Mouse (Mus musculus) olfactory bulb, adult 2 months (tissue): ENCODE measurements around the gene Pex26.

Source experiments
- CTCF ChIP-seq: fragments of 200-500 bp; IDR thresholded peaks from 2 replicates; pipeline ENCODE4 v1.5.1; 2012; ENCODE audit warnings: low read depth, mild to moderate bottlenecking, low read length, moderate library complexity; ENCODE audit not compliant: insufficient read depth
- POLR2A ChIP-seq: fragments of 200-500 bp; IDR thresholded peaks from 2 replicates; pipeline ENCODE4 v1.6.1; 2012; ENCODE audit warnings: mild to moderate bottlenecking, low read depth, low read length, moderate library complexity; ENCODE audit not compliant: insufficient read depth

- TF ChIP-seq POLR2A = peak; percentile 77
- TF ChIP-seq CTCF = no peak
These were observed 26.9 kb downstream of the Pex26 start, which contains the start of gene Tuba8 for GRCm38 (mm10) chr6:121210149-121210925.
